Mouse (Mus musculus) left cerebral cortex, adult 18-20 months (tissue): ENCODE results near the gene Ccdc43. TPM values are rescaled to one million over a fixed set of nuclear protein-coding genes. Genes with fewer than 3 reads are reported as not detected.
"Not testable (repeated sequence)": the region's sequence is repeated elsewhere in the genome, so short reads cannot be mapped to it uniquely, and the experiment has no call there.

Experiments used
- DNase-seq, 2 experiments: peaks; one replicate each; pipeline ENCODE4 v3.0.0; 2021 to 2022; ENCODE audit warnings: low spot score in 2 of 2, mixed read lengths in 1 of 2
- long read RNA-seq, 2 experiments: library from polyadenylated mRNA; stranded (forward); transcript quantifications; one replicate each; pipeline ENCODE4 v2.0.0; 2021
- total RNA-seq, 2 experiments: library from RNA; stranded (reverse); gene quantifications; 2 replicates each; pipeline ENCODE4 v1.2.3; 2021

Gene Ccdc43
- 10 to 100 TPM; 26.1 to 29.0 TPM for total RNA-seq
- long read RNA-seq, experiment 1, transcript Ccdc43-201 (5 exons, 2,366 nt): major isoform, 37 of 46 reads
- long read RNA-seq, experiment 1, partial matches to known transcripts: 0 of 46 reads
- long read RNA-seq, experiment 1, other reads (novel, unspliced or antisense): 3 of 46 reads
- long read RNA-seq, experiment 2, transcript Ccdc43-201 (5 exons, 2,366 nt): major isoform, 26 of 35 reads
- long read RNA-seq, experiment 2, transcript Ccdc43-202 (4 exons, 407 nt): minor isoform, 5 of 35 reads
- long read RNA-seq, experiment 2, partial matches to known transcripts: 1 of 35 reads
- long read RNA-seq, experiment 2, other reads (novel, unspliced or antisense): 2 of 35 reads

- peak; percentile 86 to 90 for DNase-seq
Measured at GRCm38 (mm10) chr11:102697338-102698017, at the start of gene Ccdc43. TSS of gene Ccdc43 (minus strand) at chr11:102697782.

- no peak for DNase-seq
Measured at GRCm38 (mm10) chr11:102744746-102745145, 47.2 kb upstream of the Ccdc43 start.

- no peak for DNase-seq
Measured at GRCm38 (mm10) chr11:102742843-102743242, 45.3 kb upstream of the Ccdc43 start.

- no peak for DNase-seq
Measured at GRCm38 (mm10) chr11:102742066-102742465, 44.5 kb upstream of the Ccdc43 start.

DNA sequence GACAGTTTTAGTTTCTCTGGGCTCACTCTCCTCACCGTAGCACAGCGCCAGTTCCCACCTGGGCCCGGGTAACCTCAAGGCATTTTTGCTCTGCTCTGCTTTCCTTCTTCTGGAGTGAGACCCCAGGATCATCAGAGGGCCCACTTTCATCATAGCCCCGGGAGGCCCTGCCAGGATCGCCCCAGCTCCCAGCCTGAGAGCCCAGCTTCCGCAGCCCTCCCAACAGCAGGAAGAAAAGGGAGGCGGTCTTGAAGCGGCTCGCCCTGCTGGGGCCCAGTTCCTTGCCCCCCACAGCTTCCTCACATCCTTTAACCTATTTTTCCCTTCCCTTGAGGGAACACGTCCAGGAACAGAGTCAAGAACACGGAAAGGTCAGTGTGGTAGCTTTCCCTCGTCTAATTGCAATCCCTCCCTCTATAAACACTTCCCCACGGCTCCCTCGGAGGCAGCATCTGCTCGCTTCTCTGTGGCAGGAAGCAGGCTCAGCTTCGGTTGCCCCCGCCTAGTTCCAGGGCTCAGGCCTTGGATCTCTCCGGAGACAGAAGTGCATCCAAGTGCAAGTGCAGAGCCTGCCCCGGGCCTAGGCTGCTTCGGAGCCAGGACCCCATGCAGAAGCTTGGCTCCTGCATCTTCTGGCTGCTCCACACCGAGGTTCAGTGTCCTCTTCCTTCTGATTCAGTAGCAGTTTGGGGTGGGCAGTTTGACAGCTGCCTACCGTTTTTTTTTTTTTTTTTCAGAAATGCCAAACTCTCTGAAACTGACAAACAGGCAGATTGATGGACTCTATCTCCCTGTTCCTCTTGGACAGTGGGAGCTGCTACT is 43.8 kb upstream of the Ccdc43 start:
- DNase-seq: no peak

DNA sequence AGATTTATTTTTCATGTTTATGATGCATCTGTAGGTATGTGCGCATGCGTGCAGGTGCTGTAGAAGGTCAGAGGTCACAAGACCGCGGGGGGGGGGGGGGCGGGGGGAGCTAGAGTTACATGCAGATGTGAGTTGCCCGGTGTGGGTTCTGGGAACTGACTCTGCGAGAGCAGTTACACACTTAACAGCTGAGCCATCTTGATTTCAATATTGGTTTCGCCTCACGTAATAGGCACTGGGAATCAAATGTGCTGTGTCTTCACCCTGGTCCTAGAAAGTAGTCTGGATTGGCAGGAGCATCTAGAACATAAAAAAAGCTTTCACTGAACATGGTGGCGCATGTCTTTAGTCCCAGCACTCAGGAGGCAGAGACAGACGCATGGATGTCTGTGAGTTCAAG is 43.1 kb upstream of the Ccdc43 start:
- DNase-seq: no peak

- peak; percentile 68 to 73 for DNase-seq
Measured at GRCm38 (mm10) chr11:102739278-102739966, 41.8 kb upstream of the Ccdc43 start.

DNA sequence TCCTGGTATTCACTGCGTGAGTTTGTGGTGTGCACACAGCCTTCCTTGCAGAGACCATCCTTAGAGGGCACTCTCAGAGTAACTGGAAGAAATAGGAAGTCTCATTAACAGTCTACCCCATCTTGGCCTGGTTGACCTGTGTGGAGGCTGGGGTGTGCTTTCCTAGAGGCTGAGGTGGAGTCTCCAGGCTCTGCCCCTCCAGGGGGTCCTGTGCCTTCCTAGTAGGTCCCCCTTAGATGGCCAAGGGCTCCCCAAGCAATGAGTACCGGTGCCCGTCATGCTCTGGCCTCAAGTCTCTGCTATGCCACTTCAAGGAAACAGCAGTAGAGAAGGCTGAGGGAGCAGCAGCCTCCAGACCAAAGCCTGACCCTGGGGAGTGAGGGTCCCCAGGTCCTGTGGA is 40.5 kb upstream of the Ccdc43 start:
- no peak for DNase-seq

GRCm38 (mm10) chr11:102734961-102735360 is 37.4 kb upstream of the Ccdc43 start:
- DNase-seq: no peak

DNA sequence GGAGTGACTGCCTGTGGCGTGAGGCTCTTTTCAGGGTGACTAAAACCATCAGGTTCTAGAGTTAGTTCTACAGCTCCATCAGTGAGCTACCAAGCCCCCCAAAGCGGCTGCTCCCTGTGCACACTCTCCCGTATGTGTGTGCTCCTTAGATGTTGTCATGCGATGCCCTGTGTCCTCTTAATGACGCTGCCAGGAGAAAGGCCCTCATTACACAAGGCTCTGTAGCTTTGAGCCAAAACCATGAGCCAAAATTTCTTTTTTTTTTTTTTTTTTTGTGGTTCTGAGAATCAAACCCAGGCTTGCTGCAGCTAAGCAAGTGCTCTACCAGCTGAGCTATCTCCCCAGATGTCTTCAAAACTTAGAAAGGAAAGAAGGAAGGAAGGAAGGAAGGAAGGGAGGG is 35.6 kb upstream of the Ccdc43 start:
- no peak for DNase-seq

DNA sequence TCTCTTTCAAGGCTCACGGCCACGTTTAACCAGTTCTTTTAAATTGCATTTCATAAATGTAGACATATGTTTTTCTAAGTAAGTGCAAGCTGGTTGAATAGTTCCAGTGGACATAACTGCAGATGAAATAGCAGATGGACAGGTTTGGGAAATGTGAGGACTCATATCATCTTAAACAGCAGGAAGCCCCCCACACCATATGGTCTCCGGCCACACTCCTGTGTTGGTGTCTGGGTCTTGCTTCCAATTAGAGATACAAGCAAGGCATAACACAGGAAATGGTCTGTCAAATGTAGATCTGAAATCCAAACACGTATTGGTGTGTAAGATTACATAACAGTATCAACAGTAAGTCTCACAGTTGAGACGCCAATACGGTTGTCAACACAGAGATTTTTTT is 33.8 kb upstream of the Ccdc43 start:
- no peak for DNase-seq

- no peak for DNase-seq
Measured at GRCm38 (mm10) chr11:102729835-102730234, 32.3 kb upstream of the Ccdc43 start.

- no peak for DNase-seq
Measured at GRCm38 (mm10) chr11:102728614-102729013, 31.0 kb upstream of the Ccdc43 start.

DNA sequence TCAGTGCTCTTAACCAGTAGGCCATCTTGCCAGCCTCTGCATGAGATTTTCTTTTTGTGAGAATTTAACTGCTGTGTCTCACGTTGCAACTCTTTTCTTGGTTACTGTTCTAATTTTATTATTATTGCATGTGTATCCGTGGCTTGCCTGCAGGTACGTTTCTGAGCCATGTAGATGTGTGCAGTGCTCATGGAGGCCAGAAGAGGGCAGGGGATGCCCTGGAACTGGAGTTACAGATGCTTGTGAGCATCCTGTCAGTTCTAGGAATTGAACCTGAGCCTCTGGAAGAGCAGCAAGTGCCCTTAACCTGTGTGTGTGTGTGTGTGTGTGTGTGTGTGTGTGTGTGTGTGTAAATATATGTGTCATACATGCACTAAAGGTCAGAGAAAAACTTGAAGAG is 28.0 kb upstream of the Ccdc43 start:
- DNase-seq: no peak

- DNase-seq: no peak
Measured at GRCm38 (mm10) chr11:102716135-102716534, 18.6 kb upstream of the Ccdc43 start.

GRCm38 (mm10) chr11:102714578-102714977 is 17.0 kb upstream of the Ccdc43 start:
- DNase-seq: not testable (repeated sequence)

GRCm38 (mm10) chr11:102712411-102712810 is 14.8 kb upstream of the Ccdc43 start:
- no peak for DNase-seq

DNA sequence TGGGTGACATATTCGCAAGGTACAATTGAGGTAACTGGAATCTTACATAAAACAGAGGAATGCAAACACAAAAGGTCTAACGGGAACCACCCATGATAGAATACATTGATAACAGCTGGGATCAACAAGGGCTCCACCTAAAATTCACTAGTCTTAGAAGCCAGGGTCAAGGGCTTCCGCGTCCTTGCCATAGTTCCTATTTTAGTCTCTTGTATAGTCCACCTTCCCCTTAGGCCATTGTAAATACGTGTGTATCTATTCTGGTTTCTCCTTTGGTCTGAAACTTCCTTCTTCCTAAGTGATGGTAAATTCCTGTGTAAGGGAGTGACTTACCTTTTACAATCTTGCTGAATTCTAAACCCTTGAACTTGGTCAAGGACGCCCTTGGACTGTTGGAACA is 4.6 kb upstream of the Ccdc43 start:
- not testable (repeated sequence) for DNase-seq

DNA sequence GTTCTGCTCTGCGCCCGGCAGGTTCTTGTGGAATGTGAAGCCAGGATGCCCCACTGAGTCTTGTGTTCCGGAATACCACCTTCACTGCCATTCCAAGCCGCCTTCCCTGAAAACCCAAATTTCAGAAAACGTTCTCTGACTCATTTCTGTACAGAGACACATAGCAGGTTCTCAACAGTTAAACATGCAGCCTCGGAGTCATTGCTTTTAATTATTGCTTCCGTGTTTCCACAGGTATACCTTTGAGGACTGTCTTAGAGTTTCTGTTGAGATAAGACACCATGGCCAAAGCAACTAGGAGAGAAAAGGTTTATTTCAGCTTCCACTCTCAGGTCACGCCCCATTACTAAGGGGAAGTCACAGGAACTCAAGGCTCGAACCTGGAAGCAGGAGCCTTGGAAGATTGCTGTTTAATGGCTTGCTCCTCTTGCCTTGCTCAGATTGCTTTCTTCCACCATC is 465 bp upstream of the Ccdc43 start:
- no peak for DNase-seq

GRCm38 (mm10) chr11:102695289-102695688 is 2.3 kb downstream of the Ccdc43 start:
- DNase-seq: no peak

DNA sequence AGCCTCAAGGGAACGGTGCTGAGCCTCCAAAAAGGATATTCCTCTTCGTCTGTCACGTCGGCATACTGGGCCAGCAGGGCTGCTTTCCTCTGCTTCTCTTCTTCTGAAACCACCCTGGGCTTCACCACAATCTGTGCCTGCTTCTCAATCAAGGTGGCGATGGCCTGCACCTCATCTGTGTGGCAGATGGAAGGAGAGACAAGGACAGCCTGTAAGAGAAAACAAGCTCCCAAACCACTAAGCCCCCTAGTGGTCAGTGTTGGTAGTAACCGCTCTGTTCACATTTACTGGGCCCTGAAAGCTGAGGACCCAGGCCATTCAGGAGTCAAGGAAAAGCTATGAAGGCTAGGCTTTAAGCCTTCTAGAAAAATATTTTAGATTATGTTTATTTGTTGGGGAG is 7.4 kb downstream of the Ccdc43 start:
- DNase-seq: peak; percentile 70 to 84
